Mouse (Mus musculus) thymus, postnatal 36 days (tissue): ENCODE results near the gene Gm21983.

ENCODE experiments used
- DNase-seq, 2 experiments: peaks; one replicate each; pipeline ENCODE4 v3.0.0; 2022; ENCODE audit warnings: mixed read lengths in 2 of 2

Gene Gm21983

DNA sequence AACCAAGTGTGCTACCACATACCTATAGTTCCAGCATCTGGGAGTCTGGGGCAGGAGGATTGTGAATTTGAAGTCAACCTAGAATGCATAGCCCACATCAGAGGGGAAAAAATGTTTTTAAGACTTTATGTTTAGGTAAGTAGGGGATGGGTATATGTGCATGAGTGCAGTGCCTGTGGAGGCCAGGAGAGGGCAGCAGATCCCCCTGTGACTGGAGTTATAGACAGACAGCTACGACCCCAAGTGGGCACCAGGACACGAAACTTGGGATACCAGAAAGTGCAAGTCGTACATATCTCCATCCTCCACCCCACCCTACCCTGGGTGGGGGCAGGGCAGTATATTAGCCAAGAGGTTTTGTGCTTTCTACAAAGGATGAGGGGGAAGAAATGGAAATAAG lies 4.1 kb upstream of the Gm21983 start:
- peak; percentile 42 to 50 for DNase-seq

DNA sequence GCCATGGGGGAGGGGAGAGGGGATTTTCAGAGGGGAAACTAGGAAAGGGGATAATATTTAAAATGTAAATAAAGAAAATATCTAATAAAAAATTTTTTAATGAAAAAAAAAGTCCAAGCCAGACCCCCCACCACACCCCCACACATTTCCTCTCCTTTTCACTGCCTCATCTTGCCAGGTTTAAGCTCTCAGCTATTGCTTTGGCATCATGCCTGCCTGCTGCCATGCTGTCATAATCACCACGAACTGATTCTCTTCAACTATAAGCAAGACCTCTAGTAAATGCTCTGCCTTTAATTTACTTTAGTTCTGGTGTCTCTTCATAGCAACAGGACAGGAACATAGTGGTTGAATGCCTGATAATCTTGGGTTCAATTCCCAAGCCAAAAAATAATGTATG lies 1.6 kb upstream of the Gm21983 start:
- DNase-seq: no peak

DNA sequence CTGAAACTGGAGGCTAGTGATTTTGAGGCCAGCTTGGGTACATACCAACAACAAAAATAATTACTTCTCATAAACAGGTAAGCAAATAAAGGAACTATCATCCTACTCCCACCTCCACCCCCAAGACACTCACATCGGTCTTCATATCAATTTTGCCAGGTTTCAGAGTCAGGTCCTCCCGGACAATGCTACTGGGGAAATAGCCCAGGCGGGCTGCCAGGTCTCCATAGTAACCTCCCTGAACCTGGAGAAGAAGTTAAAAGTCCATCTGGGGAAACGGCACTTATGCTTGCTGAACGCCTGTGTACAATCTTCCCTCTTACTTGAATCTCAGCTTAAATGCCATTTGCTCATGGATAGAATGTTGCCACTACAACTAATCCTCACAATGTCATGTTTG lies 850 bp downstream of the Gm21983 start:
- DNase-seq: no peak

DNA sequence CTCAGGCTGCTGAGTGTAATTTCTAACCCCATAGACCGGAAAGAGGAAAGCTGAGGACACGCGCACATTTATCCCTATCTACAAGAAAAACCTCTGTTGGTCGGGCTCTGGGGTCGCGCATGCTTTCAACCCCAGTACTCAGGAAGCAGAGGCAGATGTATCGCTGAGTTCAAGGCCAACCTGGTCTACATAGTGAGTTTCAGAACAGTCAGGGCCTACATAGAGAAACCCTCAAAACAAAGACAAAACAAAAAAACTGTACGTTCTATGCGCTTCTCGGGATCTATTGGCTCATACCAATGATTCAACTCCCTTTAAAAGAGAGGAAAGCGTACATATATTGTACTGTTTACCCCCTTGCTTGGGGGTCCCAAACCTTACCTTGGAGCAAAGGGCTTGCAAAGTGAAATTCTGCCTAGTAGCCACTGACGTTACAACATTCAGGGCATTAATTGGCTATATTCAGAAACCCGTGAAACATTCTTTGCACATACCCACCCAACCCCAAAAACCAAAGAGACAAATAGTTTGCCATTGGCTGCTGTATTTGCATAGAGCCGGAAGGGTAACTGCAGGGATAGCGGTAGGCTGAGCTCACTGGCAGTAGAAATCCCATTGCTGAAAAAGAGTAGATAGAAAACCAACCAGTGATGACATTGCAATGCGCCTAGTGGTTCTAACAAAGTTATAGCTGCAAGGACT lies 1.5 kb downstream of the Gm21983 start:
- no peak for DNase-seq

DNA sequence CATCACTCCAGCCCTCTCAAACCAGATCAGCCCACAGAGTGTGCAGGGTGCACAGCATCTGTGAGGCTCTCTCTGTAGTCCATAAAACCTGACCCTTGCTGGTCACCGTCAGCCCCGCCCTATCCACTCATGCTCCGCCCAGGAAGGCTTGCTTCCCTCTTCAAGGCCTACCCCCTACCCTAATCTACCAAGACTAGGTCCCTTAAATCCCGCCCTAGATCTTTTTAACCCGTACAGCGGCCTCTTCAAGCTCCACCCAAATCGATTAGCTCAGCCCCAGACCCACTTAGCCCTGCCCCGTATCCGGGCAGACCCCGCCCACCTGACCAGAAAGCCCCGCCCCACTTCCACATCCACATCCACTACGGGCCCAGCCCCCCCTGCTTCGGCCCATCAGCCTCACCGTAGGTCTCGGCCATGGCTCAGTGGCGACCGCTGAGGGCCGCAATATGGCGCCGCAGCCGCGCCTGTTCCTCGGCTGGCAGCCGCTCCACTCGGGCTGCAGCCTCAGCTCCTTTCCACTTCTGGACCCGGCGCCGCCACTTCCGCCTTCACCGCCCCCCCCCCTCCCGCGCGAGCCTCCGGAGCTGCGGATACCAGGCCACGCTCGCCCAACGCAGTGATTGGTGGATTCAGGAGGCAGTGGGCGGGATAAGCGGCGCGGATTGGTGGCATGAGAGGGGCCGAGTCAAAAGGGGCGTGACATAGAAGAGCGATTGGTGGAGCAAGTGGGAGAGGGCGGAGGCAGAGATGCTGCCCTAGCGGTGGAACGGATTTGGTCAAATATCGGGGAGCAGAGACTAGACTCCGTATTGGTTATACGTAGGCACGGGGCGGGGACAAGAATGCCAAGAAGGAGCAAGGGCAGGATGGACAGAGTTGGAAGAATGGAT lies 2.3 kb downstream of the Gm21983 start, which contains the start of gene Rab4b:
Gene Rab4b (minus strand): TSS at position 573 of the 893 bp plus-strand sequence.
- peak; percentile 99 to 100 for DNase-seq

DNA sequence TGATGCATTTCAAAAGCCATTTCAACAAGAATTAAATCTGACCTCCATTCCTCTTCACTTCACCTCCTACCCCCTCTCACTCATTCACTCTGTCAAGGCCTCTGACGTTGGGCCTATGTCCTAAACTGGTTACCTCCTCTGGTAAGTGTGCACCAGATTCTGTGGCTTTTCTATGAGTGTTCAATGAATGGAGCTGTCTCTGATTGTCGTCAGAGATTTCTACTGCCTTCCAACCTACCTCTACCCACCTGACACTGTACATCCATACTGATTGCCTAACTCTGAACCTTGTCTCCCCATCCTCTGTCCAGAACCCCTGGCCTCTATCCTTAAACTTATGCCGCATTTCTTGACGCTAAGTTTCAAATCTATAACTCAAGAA lies 3.0 kb downstream of the Gm21983 start:
- DNase-seq: no peak

DNA sequence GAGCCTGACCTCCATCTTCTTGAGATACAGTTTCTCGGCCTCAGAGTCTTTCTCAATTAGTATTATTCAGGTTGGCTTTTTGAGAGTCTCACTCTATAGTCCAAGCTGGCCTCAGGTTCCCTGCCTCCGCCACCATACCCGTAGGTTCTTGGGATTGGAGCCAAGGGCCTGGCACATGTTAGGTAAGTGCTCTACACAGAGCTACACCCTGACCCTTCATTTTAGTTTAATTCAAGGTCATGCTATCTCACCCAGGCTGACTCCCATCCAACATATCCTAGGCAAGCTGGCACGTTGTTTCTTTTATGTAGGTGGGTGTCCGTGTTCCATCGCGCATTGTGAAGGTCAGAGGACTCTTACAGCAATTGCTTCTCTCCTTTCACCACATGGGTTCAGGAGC lies 6.0 kb downstream of the Gm21983 start:
- no peak for DNase-seq

DNA sequence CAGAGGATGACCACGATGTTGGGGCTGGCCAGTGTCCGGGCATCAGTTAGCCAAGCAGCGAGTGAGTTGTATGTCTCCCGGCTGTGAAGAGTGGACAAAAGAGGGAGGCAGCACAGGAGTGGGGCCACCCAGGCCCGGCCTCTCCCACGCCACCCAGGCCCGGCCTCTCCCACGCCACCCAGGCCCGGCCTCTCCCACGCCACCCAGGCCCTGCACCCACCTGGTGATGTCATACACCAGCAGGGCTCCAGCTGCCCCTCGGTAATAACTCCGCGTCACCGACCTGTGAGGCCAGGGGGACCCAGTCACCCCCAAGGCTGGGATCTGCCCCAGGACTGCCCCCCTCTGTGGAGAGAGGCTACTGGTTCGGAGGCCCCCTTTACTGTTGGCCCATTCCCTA lies 6.4 kb downstream of the Gm21983 start:
- no peak for DNase-seq

DNA sequence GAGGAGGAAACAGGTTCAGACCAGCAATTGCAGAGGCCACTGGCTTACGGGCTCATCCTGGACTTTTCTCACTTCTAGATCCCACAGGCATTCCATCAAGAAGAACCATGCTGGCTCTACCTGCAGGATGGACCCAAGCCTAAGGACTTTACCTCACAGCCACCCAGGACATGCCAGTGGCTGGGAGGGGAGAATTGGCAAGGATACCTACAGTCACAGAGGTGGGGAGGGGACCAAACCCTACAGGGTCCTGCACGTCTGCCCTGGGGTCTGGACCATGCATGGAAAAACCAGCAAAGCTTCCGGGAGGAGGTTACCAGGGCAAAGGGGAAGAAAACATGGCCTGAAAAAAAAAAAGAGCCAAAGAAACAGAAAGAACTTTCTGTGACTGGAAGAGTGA lies 9.9 kb downstream of the Gm21983 start:
- DNase-seq: no peak

DNA sequence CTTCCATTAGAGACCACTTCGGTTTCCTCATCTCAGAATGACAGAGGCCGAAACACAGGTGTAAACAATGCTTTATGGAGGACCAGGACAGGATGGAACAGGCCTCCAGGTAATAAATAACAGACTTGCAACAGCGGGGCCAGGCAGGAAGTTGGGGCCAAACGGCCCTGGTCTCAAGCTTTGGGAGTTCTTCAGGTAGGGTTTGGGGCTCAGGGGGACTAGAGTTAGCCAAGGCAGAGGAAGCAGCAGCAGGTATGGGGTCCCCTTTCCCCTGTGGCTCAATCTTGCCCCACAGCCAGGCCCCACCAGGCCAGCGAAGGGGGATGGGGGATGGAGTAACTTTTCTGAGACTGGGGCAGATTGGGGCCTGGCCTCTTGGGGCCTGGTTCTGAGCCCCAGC lies 12.5 kb downstream of the Gm21983 start:
- no peak for DNase-seq

DNA sequence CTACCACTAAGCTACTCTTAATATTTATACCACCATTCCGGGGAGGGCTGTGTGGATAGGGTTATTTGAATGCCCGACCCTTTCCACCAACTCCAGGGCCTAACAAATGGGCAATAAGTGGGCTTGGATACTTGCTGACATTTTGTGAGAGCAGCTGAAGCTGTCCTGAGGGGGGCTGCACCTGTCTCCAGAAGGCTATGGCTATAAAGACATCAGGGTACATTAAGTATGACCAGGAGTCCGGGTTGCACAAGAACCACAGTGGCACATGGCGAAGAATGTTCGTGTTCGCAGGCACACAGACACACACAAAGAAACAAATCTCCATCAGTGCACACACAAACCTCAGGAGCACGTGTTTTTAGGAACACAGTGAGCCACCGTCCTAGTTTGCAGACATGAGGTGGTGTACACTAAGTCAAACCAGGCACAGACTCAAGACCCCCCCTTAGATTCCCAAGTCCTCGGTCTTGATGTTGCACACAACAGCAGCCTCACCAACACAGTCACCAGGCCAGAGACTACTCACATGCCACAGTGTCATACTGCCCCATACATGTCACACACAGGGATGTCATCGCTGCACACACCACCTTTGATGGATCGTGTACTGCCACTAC lies 13.3 kb downstream of the Gm21983 start:
- DNase-seq: no peak

DNA sequence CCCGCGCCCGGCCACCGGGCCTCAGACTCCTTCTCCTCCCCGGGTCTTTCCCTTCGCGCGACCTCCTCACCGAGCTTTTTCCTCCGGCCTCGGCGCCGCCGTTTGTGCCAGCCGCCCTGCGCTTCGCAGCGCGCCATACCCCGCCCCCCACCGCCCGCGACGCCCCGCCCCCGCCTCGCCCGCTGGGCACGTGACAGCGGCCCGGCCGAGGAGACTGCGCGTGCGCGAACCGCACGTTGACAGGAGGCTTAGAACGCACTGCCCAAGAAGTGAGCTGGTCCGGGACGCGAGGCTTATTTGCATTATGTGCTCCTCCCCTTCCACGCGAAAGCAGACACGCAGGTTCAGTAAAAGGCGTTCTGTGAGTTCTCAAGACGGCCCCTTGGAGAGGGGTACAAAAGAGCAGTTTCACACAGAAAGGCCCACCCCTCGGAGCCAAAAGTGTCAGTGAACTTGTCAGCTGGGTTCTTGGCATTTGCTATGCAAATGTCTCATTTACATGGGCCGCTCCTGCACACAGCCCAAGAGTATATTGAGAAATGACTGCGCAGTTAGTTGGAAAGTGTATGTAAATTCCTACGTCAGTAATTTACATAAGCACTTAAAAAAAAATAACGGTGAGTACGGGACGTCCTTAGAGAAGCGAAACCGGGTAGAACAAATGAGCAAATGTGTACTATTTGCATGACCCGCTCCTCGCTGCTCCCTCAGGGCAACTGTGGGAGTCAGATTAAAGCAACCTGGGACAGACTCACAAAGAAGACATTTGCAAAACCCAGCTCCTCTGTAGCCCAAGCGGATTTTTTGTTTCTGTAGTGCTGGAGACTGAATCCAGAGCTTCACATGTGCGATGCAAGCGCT lies 14.0 kb downstream of the Gm21983 start, which contains the start of gene Egln2:
Gene Egln2 (minus strand): TSS at position 189 of the 861 bp plus-strand sequence.
- peak; percentile 94 to 95 for DNase-seq

DNA sequence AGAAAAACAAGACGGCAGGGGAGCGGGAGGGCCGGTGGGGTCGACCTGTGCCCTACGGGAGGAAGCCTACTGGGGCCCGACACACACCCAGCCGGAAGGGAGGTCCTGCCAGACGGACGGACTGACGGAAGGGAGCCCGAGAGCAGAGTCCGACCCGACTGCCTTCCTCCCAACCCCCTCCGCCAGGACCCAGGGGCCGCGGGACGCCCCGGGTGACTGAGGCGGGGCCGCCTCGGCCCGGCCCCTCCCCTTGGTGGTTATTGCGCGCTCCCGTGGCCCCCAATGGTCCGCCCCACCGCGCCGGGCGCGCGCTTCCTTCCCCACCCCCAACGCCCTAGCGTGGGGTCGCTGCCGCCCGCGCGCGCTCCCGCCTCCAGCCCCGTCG lies 14.7 kb downstream of the Gm21983 start:
- peak; percentile 90 for DNase-seq

DNA sequence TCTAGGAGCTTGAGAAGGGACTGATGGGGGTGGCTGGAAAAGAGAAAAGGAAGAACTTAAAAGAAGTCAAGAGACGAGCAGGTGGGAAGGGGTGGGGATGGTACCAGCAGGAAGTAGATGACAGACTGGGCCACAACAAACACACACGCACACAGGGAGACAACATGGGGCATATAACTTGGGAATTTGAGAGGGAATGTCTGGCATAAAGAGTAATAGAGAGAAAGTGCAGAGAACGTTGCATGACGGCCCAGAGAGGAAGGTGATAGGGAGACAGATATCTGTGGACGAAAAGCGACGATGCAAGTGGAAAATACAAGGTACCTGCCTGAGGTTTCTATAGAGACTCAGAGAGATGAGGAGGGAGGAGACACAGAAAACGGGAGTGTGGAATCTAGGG lies 15.2 kb downstream of the Gm21983 start:
- peak in 1 of 2 experiments; percentile 31 for DNase-seq

DNA sequence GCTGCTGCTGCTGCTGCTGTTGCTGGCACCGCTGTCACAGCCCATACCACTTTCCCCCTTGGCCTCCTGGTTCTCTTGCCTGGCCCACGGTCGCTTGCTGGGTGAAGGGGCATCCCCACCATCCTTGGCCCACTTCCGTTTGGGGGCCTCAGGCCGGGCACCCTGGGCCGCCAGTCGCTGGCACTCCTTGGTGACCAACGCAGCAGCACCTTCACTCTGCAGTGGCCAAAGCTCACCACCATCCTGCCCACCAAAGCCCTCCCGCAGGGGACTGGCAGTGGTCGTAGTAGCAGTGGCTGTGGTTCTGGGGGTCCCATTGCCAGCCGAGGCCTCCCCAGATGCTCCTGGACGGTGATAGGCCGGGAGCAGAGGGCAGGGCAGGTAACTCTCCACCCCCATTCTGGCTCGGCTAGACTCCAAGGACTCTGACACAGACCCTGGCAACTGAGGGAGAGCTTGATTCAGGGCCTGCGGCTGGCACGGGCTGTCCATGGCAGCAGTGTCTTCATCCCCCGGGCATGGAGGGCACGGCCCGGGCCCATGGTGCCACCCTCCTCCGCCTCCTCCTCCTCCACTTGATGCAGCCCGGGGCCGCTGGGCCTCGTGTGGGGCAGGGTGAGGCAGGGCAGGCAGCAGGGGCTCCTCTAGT lies 15.8 kb downstream of the Gm21983 start:
- peak in 1 of 2 experiments; percentile 54 for DNase-seq

DNA sequence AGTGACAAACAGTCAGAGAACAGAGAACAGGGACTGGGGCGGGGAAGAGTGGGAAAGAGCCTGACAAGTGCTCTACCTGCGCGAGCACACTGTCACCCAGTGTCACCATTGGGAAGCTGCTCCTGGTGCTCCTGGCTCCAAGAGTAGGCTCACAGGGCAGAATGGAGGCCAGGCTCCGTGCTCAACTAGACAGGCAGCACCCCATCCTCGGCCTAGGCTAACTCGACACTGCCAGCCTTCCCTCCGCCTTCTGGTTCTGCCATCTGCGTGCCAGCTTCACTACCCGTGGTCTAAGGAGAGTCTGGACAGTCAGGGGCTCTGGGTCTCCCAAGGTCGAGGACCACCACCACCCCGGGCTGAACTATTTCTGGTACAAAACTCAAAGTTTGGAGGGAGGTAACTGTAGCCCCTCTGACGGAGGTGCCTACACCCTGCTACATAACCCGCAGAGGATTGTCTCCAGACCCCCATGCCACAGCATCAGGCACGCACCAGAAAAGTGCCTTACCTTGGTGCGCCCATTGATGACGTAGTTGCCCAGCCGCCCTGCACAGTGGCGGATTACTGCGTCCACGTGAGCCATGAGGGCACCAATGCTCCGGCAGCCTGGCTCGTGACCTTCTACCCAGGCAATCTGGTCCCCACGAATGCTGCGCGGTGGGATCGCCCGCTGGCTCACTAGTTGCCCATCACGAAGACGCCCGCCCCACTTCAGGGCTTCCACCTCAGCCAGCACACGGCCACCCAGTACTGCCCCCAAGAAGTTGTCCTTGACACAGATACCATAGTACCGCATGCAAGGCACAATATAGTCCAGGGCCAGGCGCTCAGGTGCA lies 16.6 kb downstream of the Gm21983 start:
- no peak for DNase-seq

DNA sequence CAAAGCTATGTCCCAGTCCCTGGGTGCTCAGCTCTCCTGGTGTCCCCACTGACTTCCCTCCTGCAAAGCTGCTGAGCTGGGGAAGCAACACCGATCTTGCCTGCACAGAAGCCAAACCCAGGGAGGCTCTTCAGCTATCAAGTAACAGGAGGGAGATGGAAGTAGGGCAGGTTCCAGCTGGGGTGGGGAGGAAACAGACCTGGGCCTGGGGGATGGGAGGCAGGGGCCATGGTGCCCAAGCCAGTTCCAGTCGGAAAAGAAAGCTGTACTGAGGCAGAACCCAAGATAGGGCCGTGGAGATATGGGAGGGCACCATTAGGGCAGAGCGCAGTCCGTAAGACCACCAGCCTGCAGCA lies 17.5 kb downstream of the Gm21983 start:
- no peak for DNase-seq

DNA sequence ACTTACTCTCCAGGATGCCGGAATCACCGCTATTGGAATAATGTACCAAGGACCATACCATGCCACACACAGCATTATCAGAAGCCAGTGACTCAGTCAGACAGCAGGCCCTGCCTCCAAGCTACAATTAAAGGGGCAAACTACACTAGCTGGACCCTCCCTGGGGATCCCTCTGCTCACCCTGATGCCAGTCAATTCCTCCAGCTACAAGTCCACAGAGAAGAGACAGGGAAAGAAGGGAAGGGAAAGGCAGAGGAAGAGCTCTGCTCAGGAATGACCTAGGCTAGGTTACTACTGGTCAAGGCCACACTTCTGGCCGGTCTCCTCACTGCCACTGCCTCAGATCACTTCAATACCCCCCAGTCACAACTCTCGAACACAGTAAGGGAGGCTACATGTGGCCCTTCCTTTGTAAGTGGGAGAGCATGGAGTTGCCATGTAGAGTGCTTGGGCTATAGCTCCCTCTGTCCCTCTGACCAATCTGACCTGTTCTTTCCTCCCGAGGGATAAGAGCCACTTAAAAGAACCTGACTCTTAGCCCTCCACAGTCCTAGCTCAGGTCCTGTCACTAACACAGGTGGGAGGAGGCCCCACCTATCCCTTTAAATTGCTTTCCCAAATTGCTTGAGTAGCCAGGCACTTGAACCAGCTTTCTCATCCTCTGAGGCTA lies 18.0 kb downstream of the Gm21983 start:
- no peak for DNase-seq

DNA sequence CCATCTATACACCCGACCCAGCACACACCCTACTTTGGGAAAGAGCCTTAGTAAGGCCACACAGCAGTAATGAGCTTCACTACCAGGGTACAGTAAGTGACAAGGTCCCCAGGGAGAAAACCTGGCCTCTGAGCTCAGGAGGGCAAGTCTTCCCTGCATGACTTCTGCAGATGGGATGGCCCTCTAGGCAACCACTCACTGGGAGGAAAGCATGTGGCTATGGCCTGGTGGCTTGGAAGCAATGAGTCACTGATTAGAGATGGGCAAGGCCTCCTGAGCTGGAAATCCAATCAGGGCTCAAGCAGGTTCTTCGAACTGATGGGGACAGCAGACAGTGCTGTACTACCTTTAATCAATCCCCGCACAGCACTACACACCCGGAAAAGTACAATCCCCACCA lies 19.1 kb downstream of the Gm21983 start:
- no peak for DNase-seq

DNA sequence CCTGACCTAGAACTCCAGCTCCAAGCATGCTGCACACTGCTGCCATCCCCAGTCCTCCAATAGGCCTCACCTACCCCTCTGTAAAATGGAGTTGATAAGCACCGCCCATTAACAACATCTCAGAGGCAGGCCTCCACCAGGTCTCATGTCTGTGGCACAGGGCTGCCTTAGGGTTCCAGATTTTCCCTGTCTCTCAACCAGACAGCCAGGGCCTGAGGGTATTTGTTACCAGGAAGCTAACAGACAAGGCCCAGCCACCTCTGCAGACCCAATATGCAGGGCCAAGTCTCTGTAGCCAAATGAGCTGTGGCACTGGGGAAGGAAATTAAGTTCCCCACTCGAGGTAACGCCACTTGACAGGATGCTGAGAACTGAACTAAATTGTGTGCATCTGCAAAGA lies 20.0 kb downstream of the Gm21983 start:
- no peak for DNase-seq

DNA sequence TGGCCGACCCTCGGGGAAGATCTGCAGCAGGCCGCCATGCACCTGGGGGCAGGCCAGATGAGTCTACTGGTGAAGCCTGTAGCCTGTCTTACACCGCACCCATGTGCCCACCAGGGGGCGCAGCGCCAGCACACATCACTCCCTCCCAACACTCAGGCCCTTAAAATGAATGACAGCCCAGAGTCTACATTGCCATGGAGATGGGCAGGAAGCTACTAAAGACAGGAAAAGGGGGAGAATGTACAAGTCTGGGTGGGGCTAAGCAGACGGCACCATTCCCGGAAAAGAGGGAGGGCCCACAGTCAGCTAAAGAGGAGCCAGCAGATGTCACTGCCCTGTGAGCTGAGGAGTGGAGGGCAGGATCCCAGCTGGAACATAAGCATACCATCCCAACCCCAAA lies 21.0 kb downstream of the Gm21983 start:
- peak; percentile 88 to 91 for DNase-seq
